Mouse (Mus musculus): ENCODE measurements around the gene Clcf1. TPM values are rescaled to one million over a fixed set of nuclear protein-coding genes. Genes with fewer than 3 reads are reported as not detected.
A peak's percentile ranks its signal among the peaks of the same experiment; 100 is the strongest.

Gene Clcf1
- 2.2 and 2.7 TPM in 2 replicates for total RNA-seq (2012; rRNA removed)

- peaks cover 2 to 14% of the 10 kb centered on the region in 2 experiments; a peak in 3 of 4 replicates for H3K4me1 ChIP-seq (ENCODE audit: control insufficient read depth in 2 of 2, insufficient read depth in 2 of 2, low read length in 2 of 2, poor library complexity in 1 of 2)
- H3K9ac ChIP-seq (ENCODE audit: insufficient read depth, low read depth, low read length, poor library complexity, severe bottlenecking), result peak within 1 kb of the TSS; percentile 74
- no peak within 1 kb of the TSS for H3K27ac ChIP-seq (ENCODE audit: insufficient read depth, low read depth, low read length, poor library complexity, severe bottlenecking)
- in situ Hi-C loops (cut with MboI; ENCODE audit: low sequenced_read_pairs in 2 of 2, unreplicated experiment in 2 of 2), result no loop called here
- H3K4me3 ChIP-seq (ENCODE audit: insufficient read depth in 1 of 2, low read depth in 1 of 2, low read length in 2 of 2, poor library complexity in 1 of 2, severe bottlenecking in 1 of 2), result peak within 1 kb of the TSS; percentile 67 to 84
- no peak for DNase-seq (ENCODE audit: low read depth, low spot score)
- TF ChIP-seq CHD2 (IDR thresholded peaks at IDR 0.05; ENCODE audit: low read depth, low read length) (no peak), MAFK (IDR thresholded peaks at IDR 0.05; ENCODE audit: insufficient read depth, low read depth, low read length) (no peak), HCFC1 (IDR thresholded peaks at IDR 0.05; ENCODE audit: borderline replicate concordance, insufficient read depth, low read length) (no peak), ZNF384 (IDR thresholded peaks at IDR 0.05; ENCODE audit: low read depth, low read length) (no peak), ZC3H11A (IDR thresholded peaks at IDR 0.05; ENCODE audit: borderline replicate concordance, low read depth, low read length) (no peak)
- H3K36me3 ChIP-seq (ENCODE audit: control insufficient read depth, insufficient read depth, low read length, poor library complexity, severe bottlenecking), result no peaks in the 10 kb centered on the region
- H3K9me3 ChIP-seq (ENCODE audit: control insufficient read depth, insufficient read depth, low read depth, low read length), result no peaks in the 10 kb centered on the region
These were observed at the start of gene Clcf1, which contains the start of gene AC109138.7 for GRCm38 (mm10) chr19:4214071-4214770. Clcf1 (plus strand) TSS chr19:4214238. AC109138.7 (plus strand) TSS chr19:4214357.

DNA sequence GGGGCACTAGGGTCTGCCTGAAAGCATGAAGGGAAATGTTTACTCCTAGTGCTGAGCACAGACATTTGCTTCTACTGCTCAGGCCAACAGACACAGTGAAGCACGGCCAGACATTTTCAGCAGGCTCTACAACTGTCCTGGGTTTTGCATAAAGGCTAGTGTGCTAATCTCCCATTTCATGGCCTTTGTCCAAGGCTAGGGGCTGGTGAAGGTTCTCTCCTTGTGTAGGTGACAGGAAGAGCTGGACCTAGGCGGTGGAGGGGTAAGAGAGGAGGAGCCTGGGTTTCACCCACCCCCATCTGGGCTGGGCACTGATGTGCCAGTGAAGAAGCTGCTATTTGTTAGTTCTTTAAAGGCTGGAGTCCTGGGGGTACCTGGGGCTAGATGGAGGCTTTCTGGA, 49.3 kb upstream of the Clcf1 start:
- no peak for DNase-seq (ENCODE audit: low read depth, low spot score)
- H3K36me3 ChIP-seq (ENCODE audit: control insufficient read depth, insufficient read depth, low read length, poor library complexity, severe bottlenecking), result peaks cover 1% of the 10 kb centered on the region; the same call in 1 of the 2 replicates
- no peak overlapping the region for H3K4me3 ChIP-seq (ENCODE audit: insufficient read depth in 1 of 2, low read depth in 1 of 2, low read length in 2 of 2, poor library complexity in 1 of 2, severe bottlenecking in 1 of 2)
- H3K4me1 ChIP-seq (ENCODE audit: control insufficient read depth in 2 of 2, insufficient read depth in 2 of 2, low read length in 2 of 2, poor library complexity in 1 of 2), result peaks cover 0 to 17% of the 10 kb centered on the region in 2 experiments; a peak in 1 of 4 replicates
- in situ Hi-C loops (cut with MboI; ENCODE audit: low sequenced_read_pairs in 2 of 2, unreplicated experiment in 2 of 2), result no loop called here
- H3K9ac ChIP-seq (ENCODE audit: insufficient read depth, low read depth, low read length, poor library complexity, severe bottlenecking), result no peak overlapping the region
- no peaks in the 10 kb centered on the region for H3K9me3 ChIP-seq (ENCODE audit: control insufficient read depth, insufficient read depth, low read depth, low read length)
- no peak overlapping the region for H3K27ac ChIP-seq (ENCODE audit: insufficient read depth, low read depth, low read length, poor library complexity, severe bottlenecking)
- TF ChIP-seq ZC3H11A (IDR thresholded peaks at IDR 0.05; ENCODE audit: borderline replicate concordance, low read depth, low read length), result no peak
- TF ChIP-seq MAFK (IDR thresholded peaks at IDR 0.05; ENCODE audit: insufficient read depth, low read depth, low read length), result no peak
- TF ChIP-seq CHD2 (IDR thresholded peaks at IDR 0.05; ENCODE audit: low read depth, low read length), result no peak
- TF ChIP-seq ZNF384 (IDR thresholded peaks at IDR 0.05; ENCODE audit: low read depth, low read length), result no peak
- no peak for TF ChIP-seq HCFC1 (IDR thresholded peaks at IDR 0.05; ENCODE audit: borderline replicate concordance, insufficient read depth, low read length)

DNA sequence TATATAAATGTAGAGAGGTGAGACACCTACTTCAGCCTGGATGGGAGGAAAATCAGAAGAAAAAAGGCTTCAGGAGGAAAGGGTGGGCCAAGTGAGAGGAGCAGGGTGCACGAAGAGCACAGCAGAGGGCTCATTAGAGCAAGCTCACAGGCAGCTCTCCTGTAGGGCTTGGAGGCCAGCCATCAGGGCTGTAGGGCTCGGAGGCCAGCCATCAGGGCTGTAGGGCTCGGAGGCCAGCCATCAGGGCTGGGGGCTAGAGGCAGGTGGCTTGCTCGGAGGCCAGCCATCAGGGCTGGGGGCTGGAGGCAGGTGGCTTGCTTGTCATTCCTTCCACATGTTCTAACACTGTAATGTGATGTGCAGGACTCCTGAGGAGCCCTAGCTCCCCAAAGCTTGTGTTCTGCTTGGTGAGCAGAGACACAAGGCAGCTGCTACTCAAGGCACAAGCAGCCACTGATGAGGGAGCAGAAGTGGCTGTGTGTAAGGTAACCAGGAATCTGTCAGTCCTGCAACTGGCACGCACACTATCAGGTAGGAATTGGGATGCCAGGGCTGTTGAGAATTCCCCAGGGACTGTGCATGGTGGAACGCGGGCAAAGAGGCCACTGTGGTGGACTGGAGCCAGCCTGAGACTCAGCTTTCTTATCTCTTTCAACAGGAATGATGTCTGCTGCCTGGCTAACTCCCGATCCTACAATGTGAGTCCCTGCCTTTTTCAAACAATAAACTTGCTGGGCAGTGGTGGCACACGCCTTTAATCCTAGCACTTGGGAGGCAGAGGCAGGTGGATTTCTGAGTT, 47.2 kb upstream of the Clcf1 start:
- Histone ChIP-seq H3K9me3 (ENCODE audit: control insufficient read depth, insufficient read depth, low read depth, low read length) (no peaks in the 10 kb centered on the region), H3K36me3 (ENCODE audit: control insufficient read depth, insufficient read depth, low read length, poor library complexity, severe bottlenecking) (no peaks in the 10 kb centered on the region), H3K27ac (ENCODE audit: insufficient read depth, low read depth, low read length, poor library complexity, severe bottlenecking) (no peak overlapping the region), H3K4me1 (ENCODE audit: control insufficient read depth in 2 of 2, insufficient read depth in 2 of 2, low read length in 2 of 2, poor library complexity in 1 of 2) (peaks cover 0 to 25% of the 10 kb centered on the region in 2 experiments; a peak in 1 of 4 replicates), H3K9ac (ENCODE audit: insufficient read depth, low read depth, low read length, poor library complexity, severe bottlenecking) (no peak overlapping the region), H3K4me3 (ENCODE audit: insufficient read depth in 1 of 2, low read depth in 1 of 2, low read length in 2 of 2, poor library complexity in 1 of 2, severe bottlenecking in 1 of 2) (no peak overlapping the region)
- TF ChIP-seq MAFK (IDR thresholded peaks at IDR 0.05; ENCODE audit: insufficient read depth, low read depth, low read length), result no peak
- no peak for TF ChIP-seq ZNF384 (IDR thresholded peaks at IDR 0.05; ENCODE audit: low read depth, low read length)
- TF ChIP-seq HCFC1 (IDR thresholded peaks at IDR 0.05; ENCODE audit: borderline replicate concordance, insufficient read depth, low read length), result no peak
- no peak for TF ChIP-seq ZC3H11A (IDR thresholded peaks at IDR 0.05; ENCODE audit: borderline replicate concordance, low read depth, low read length)
- TF ChIP-seq CHD2 (IDR thresholded peaks at IDR 0.05; ENCODE audit: low read depth, low read length), result no peak
- in situ Hi-C loops (cut with MboI; ENCODE audit: low sequenced_read_pairs in 2 of 2, unreplicated experiment in 2 of 2), result no loop called here
- no peak for DNase-seq (ENCODE audit: low read depth, low spot score)

DNA sequence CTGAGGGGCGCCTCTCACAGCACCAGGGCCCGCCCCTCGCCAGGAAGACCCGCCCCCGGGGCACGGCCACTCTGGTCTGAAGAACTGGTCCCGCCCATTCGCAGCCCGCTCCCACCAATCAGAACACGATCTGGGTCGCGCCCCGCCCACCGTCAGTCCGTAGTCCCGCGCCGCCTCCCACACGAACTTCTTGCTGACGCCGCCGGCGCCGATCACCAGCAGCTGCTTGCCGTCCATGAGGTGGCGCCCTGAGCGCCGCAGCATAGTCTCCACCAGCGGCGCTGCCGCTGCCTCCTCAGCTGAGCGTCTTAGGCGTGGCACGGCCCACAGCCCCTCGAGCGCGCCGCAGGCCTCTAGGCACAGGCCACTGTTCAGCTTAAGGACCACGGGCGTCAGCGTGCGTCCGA, 44.7 kb upstream of the Clcf1 start:
- in situ Hi-C loops (cut with MboI; ENCODE audit: low sequenced_read_pairs in 2 of 2, unreplicated experiment in 2 of 2), result no loop called here
- Histone ChIP-seq H3K36me3 (ENCODE audit: control insufficient read depth, insufficient read depth, low read length, poor library complexity, severe bottlenecking) (no peaks in the 10 kb centered on the region), H3K4me1 (ENCODE audit: control insufficient read depth in 2 of 2, insufficient read depth in 2 of 2, low read length in 2 of 2, poor library complexity in 1 of 2) (peaks cover 0 to 24% of the 10 kb centered on the region in 2 experiments; a peak in 1 of 4 replicates), H3K9me3 (ENCODE audit: control insufficient read depth, insufficient read depth, low read depth, low read length) (no peaks in the 10 kb centered on the region), H3K9ac (ENCODE audit: insufficient read depth, low read depth, low read length, poor library complexity, severe bottlenecking) (peak overlapping the region; percentile 72), H3K4me3 (ENCODE audit: insufficient read depth in 1 of 2, low read depth in 1 of 2, low read length in 2 of 2, poor library complexity in 1 of 2, severe bottlenecking in 1 of 2) (peak overlapping the region; percentile 63 to 88), H3K27ac (ENCODE audit: insufficient read depth, low read depth, low read length, poor library complexity, severe bottlenecking) (no peak overlapping the region)
- TF ChIP-seq ZC3H11A (IDR thresholded peaks at IDR 0.05; ENCODE audit: borderline replicate concordance, low read depth, low read length) (0 out of 2 replicates have a peak, but pooled peaks have one; percentile 27), CHD2 (IDR thresholded peaks at IDR 0.05; ENCODE audit: low read depth, low read length) (no peak), HCFC1 (IDR thresholded peaks at IDR 0.05; ENCODE audit: borderline replicate concordance, insufficient read depth, low read length) (peak; percentile 74), MAFK (IDR thresholded peaks at IDR 0.05; ENCODE audit: insufficient read depth, low read depth, low read length) (0 out of 2 replicates have a peak, but pooled peaks have one; percentile 56), ZNF384 (IDR thresholded peaks at IDR 0.05; ENCODE audit: low read depth, low read length) (no peak)
- DNase-seq (ENCODE audit: low read depth, low spot score), result peak; percentile 95

Measured in ES-E14 (cell line).